Mouse (Mus musculus): ENCODE measurements around the gene Icam4. TPM values are rescaled to one million over a fixed set of nuclear protein-coding genes. Genes with fewer than 3 reads are reported as not detected.

The Icam4 gene
- total and polyA plus RNA-seq, 3 experiments, result 193 to 268 (median 260) TPM

GRCm38 (mm10) chr9:21051578-21051977 is 22.4 kb downstream of the Icam4 start:
- TF ChIP-seq ZNF384 (IDR thresholded peaks at IDR 0.05; ENCODE audit: low read depth, low read length) (no peak), TAL1 (IDR thresholded peaks at IDR 0.05; ENCODE audit: low read length) (peak; percentile 98), ZC3H11A (IDR thresholded peaks at IDR 0.05; ENCODE audit: low read depth, low read length) (no peak), UBTF (IDR thresholded peaks at IDR 0.05; ENCODE audit: borderline replicate concordance, insufficient read depth, low read depth, low read length) (0 out of 2 replicates have a peak, but pooled peaks have one; percentile 74), JUND (IDR thresholded peaks at IDR 0.05; ENCODE audit: low read depth, low read length) (no peak), GATA1 (IDR thresholded peaks at IDR 0.05; ENCODE audit: low read depth, low read length) (peak; percentile 93), MXI1 (IDR thresholded peaks at IDR 0.05; ENCODE audit: low read depth, low read length) (peak; percentile 99), MYC (IDR thresholded peaks at IDR 0.05; ENCODE audit: low read depth, low read length) (peak; percentile 80), ZMIZ1 (IDR thresholded peaks at IDR 0.05; ENCODE audit: low read depth, low read length) (0 out of 2 replicates have a peak, but pooled peaks have one; percentile 44), E2F4 (IDR thresholded peaks at IDR 0.05; ENCODE audit: borderline replicate concordance, low read depth, low read length) (no peak), CHD1 (IDR thresholded peaks at IDR 0.05; ENCODE audit: low read depth, low read length) (peak; percentile 84; the same call in 1 of the 2 replicates), ETS1 (IDR thresholded peaks at IDR 0.05; ENCODE audit: low read depth, low read length) (peak; percentile 92), MAZ (IDR thresholded peaks at IDR 0.05; ENCODE audit: low read depth, low read length) (peak; percentile 57; the same call in 1 of the 2 replicates), GABPA (IDR thresholded peaks at IDR 0.05; ENCODE audit: low read depth, low read length) (0 out of 2 replicates have a peak, but pooled peaks have one; percentile 0), ZKSCAN1 (IDR thresholded peaks at IDR 0.05; ENCODE audit: low read depth, low read length) (0 out of 2 replicates have a peak, but pooled peaks have one; percentile 26), ELF1 (IDR thresholded peaks at IDR 0.05; ENCODE audit: low read depth, low read length) (peak; percentile 29; the same call in 1 of the 2 replicates), NELFE (IDR thresholded peaks at IDR 0.05; ENCODE audit: low read depth, low read length) (peak; percentile 27; the same call in 1 of the 2 replicates), MAX (IDR thresholded peaks at IDR 0.05; ENCODE audit: low read length) (peak; percentile 76), NRF1 (IDR thresholded peaks at IDR 0.05; ENCODE audit: insufficient read depth, low read depth, low read length, poor library complexity, severe bottlenecking) (peak; percentile 38; the same call in 1 of the 2 replicates), RAD21 (IDR thresholded peaks at IDR 0.05; ENCODE audit: low read depth, low read length) (no peak; the same call in 1 of the 2 replicates), TCF12 (IDR thresholded peaks at IDR 0.05; ENCODE audit: low read depth, low read length) (peak; percentile 97), RCOR1 (IDR thresholded peaks at IDR 0.05; ENCODE audit: low read depth, low read length) (peak; percentile 87), USF1 (IDR thresholded peaks at IDR 0.05; ENCODE audit: low read depth, low read length) (peak; percentile 13; the same call in 1 of the 2 replicates), POLR2A (IDR thresholded peaks at IDR 0.05; ENCODE audit: control insufficient read depth in 1 of 2, insufficient read depth in 1 of 2, low read depth in 1 of 2, low read length in 2 of 2, poor library complexity in 1 of 2) (0 out of 4 replicates have a peak, but pooled peaks of 1 of the 2 experiments have one; percentile 33), MEF2A (IDR thresholded peaks at IDR 0.05; ENCODE audit: extremely low read depth, insufficient replicate concordance, low read depth, low read length, poor library complexity, severe bottlenecking) (peak; percentile 35; the same call in 1 of the 2 replicates), MYB (IDR thresholded peaks at IDR 0.05; ENCODE audit: low read depth, low read length) (no peak; the same call in 1 of the 2 replicates), SMC3 (IDR thresholded peaks at IDR 0.05; ENCODE audit: low read depth, low read length) (peak; percentile 24; the same call in 1 of the 2 replicates), EP300 (IDR thresholded peaks at IDR 0.05; ENCODE audit: low read depth in 1 of 2, low read length in 2 of 2) (peak; percentile 91 to 93), HCFC1 (IDR thresholded peaks at IDR 0.05; ENCODE audit: low read depth, low read length) (peak; percentile 67), SIN3A (IDR thresholded peaks at IDR 0.05; ENCODE audit: low read length) (peak; percentile 96), KAT2A (conservative IDR thresholded peaks at IDR 0.05; ENCODE audit: low read depth, low read length) (no peak), USF2 (IDR thresholded peaks at IDR 0.05; ENCODE audit: borderline replicate concordance in 1 of 2, insufficient read depth in 1 of 2, low read depth in 1 of 2, low read length in 2 of 2) (no peak), POLR2AphosphoS2 (IDR thresholded peaks at IDR 0.05; ENCODE audit: low read length) (no peak), TBP (IDR thresholded peaks at IDR 0.05; ENCODE audit: low read depth, low read length) (peak; percentile 22; the same call in 1 of the 2 replicates), CHD2 (IDR thresholded peaks at IDR 0.05; ENCODE audit: low read length) (no peak; the same call in 1 of the 2 replicates), BHLHE40 (IDR thresholded peaks at IDR 0.05; ENCODE audit: borderline replicate concordance, low read depth, low read length) (peak; percentile 64; the same call in 1 of the 2 replicates)
- Histone ChIP-seq H3K9me3 (replicated peaks; ENCODE audit: insufficient read depth, low read length) (no peaks in the 10 kb centered on the region), H3K27ac (ENCODE audit: control insufficient read depth, low read depth, low read length) (peak overlapping the region; percentile 5; the same call in 1 of the 2 replicates), H3K9ac (ENCODE audit: control insufficient read depth, low read depth, low read length, poor library complexity, severe bottlenecking) (peak overlapping the region; percentile 57), H3K79me2 (ENCODE audit: control insufficient read depth, insufficient read depth, low read length, poor library complexity) (no peaks in the 10 kb centered on the region), H3K27me3 (ENCODE audit: control insufficient read depth in 1 of 2, insufficient read depth in 2 of 2, low read length in 2 of 2) (no peaks in the 10 kb centered on the region), H3K4me3 (ENCODE audit: control insufficient read depth in 1 of 2, insufficient read depth in 1 of 2, low read depth in 2 of 2, low read length in 2 of 2) (peak overlapping the region; percentile 54 to 60), H3K4me1 (ENCODE audit: control insufficient read depth in 1 of 2, insufficient read depth in 2 of 2, low read length in 2 of 2) (peaks cover 15 to 24% of the 10 kb centered on the region in 2 experiments), H3K36me3 (ENCODE audit: control insufficient read depth in 1 of 2, insufficient read depth in 2 of 2, low read length in 2 of 2) (peaks cover 0 to 13% of the 10 kb centered on the region in 2 experiments; a peak in 2 of 4 replicates)
- DNase-seq (ENCODE audit: low read depth, low spot score), result peak; percentile 95
